Mouse (Mus musculus) effector memory CD4-positive, alpha-beta T cell, adult 7 months (primary cell): Measurements from ENCODE around the gene Vmn1r115. TPM values are rescaled to one million over a fixed set of nuclear protein-coding genes. Genes with fewer than 3 reads are reported as not detected.

Experiments
- polyA plus RNA-seq: library from polyadenylated mRNA; unstranded; fragments of 100-300 nt; shearing (Covaris generic); gene quantifications from one replicate; pipeline ENCODE4 v1.2.1, GENCODE M21; 2017

The Vmn1r115 gene
- polyA plus RNA-seq = not detected

GRCm38 (mm10) chr7:20844885-20845284, at the start of gene Vmn1r115:
TSS of gene Vmn1r115 (minus strand) at chr7:20844985.

GRCm38 (mm10) chr7:20884021-20884420, 39.2 kb upstream of the Vmn1r115 start, which contains the start of gene Vmn1r117:
TSS of gene Vmn1r117 (minus strand) at chr7:20884121.

GRCm38 (mm10) chr7:20871956-20872355, 27.2 kb upstream of the Vmn1r115 start, which contains the start of gene Vmn1r116:
TSS of gene Vmn1r116 (plus strand) at chr7:20872256.

DNA sequence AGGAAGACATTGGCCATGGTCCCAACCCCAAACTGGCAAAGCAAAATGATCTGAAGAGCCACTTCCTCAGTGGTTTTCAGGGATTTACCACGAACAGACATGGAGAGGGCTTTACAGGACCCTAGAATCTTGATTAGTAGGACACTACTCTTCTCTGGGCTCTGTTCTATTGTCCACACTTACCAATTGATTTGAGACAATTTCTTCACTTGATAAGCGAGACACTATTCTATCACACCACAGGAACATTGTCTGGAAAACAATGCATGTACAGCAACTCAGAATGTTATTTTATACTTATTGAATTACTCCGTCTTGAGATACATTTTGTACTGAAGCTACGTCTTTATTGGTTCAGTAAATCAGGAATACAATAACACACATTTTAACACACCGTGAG, 32.7 kb downstream of the Vmn1r115 start, which contains the start of gene Vmn1r114:
Gene Vmn1r114, minus strand, starts transcription at position 101 of the 400 bp plus-strand sequence.

Other genes starting within 250 kb of the Vmn1r115 start
- 0.65 TPM for gene Gm4513, start 246.0 kb downstream of the Vmn1r115 start, polyA plus RNA-seq
- gene Vmn1r107, start 176.1 kb downstream of the Vmn1r115 start, polyA plus RNA-seq = 1.1 TPM
- gene Vmn1r111, start 141.8 kb downstream of the Vmn1r115 start, polyA plus RNA-seq = not detected
- gene Gm10668, start 114.4 kb downstream of the Vmn1r115 start, polyA plus RNA-seq = not detected
- not detected for gene Vmn1r112, start 73.8 kb downstream of the Vmn1r115 start, polyA plus RNA-seq
- gene Vmn1r113, start 57.7 kb downstream of the Vmn1r115 start, polyA plus RNA-seq = not detected
- not detected for gene Vmn1r114, start 32.8 kb downstream of the Vmn1r115 start, polyA plus RNA-seq
- gene Vmn1r116, start 27.3 kb upstream of the Vmn1r115 start, polyA plus RNA-seq = not detected
- gene Vmn1r117, start 39.1 kb upstream of the Vmn1r115 start, polyA plus RNA-seq = not detected
- not detected for gene Vmn1r118, start 67.4 kb upstream of the Vmn1r115 start, polyA plus RNA-seq
- not detected for gene Vmn1r119, start 167.5 kb upstream of the Vmn1r115 start, polyA plus RNA-seq
- gene Vmn1r120, start 208.8 kb upstream of the Vmn1r115 start, polyA plus RNA-seq = not detected